Mouse (Mus musculus): ENCODE measurements at regions not wholly inside any gene's neighbourhood (a gene's known extent, or its start where the extent isn't known, plus 50 kb on each side); places are given as distances from the start of the nearest gene placed in this dataset.

DNA sequence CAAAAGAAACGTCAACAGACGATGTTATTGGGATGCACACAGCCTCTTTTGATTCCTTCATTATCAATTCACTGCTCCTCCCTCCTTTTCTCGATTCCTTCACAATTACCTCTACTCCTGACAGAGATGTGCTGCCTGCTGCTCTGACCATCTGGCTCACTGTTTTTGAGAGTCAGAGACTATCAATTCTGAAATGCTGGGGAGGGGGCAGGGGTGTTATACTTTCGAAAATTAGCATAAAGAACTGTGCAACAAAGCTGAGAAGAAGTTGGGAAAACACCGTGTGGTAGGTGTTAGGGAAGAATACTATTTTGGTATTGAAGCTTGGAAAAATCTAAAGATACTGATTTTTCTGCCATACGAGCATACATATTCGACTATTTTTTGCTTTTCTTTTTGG, 96.4 kb downstream of the Nedd1 start:
- TF ChIP-seq TCF12 (IDR thresholded peaks at IDR 0.05; ENCODE audit: low read depth, low read length) (no peak), ELF1 (IDR thresholded peaks at IDR 0.05; ENCODE audit: low read depth, low read length) (no peak)

Data from MEL (cell line).